Mouse (Mus musculus) 3T3-L1 (cell line): ENCODE data around the gene Fcho1.

Source experiments
- DNase-seq: peaks from one replicate; pipeline ENCODE4 v3.0.0-alpha.2; 2015; ENCODE audit warnings: low read depth, low spot score

Fcho1 gene

DNA sequence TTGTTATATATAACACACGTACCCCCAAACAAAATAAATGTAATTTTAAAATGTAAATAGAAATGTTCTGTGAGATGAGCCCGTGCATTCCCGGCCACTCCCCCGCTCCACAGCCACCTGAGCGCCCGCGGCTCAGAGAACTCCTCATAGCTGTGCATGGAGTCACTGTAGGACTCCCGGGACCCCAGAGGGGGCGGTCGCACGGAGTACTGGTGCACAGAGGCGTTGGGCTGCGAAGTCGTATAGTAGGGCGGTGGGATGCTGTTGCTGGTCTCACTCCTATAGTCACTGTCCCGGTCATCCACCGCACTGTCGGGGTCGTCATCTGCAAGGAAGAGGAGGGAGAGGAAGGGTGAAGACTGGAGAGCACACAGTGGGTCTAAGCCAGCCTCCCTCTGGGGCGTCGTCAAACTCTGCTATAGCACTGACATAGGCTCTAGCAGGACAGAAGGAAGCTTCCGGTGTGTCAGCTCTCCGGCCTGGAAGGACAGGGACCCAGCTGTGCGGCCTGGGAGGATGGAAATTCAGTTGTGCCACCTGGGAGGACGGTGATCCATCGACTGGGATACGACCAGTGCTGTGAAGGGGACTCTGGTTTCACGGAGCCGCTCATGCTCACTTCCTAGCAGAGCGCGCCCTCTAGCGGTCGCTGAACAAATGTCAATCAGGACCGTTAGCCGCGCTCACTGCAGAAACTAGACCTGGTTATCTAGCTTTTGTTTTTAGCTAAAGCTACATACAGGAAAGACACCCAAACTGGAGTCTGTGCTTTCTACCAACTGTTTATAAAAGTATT lies 65.0 kb downstream of the Fcho1 start:
- DNase-seq: peak; percentile 92

DNA sequence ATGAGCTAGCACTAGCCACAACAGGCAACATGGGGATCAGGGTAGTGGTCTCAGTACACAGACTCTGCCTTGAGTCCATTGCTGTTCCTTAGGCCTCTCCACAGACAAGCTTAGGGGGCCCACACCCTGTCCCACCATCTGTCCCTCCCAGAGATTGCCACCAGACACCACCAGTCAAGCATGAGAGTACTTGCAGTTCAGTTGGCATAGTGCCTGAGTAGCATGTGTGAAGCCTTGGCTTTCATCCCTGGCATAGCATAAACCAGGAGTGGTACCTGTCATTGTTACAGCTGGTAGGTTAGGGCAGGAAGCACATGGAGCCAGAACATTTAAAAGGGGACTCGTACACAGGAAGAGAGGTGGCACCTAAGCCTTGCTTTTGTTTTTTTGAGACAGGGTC lies 65.8 kb downstream of the Fcho1 start:
- no peak for DNase-seq

DNA sequence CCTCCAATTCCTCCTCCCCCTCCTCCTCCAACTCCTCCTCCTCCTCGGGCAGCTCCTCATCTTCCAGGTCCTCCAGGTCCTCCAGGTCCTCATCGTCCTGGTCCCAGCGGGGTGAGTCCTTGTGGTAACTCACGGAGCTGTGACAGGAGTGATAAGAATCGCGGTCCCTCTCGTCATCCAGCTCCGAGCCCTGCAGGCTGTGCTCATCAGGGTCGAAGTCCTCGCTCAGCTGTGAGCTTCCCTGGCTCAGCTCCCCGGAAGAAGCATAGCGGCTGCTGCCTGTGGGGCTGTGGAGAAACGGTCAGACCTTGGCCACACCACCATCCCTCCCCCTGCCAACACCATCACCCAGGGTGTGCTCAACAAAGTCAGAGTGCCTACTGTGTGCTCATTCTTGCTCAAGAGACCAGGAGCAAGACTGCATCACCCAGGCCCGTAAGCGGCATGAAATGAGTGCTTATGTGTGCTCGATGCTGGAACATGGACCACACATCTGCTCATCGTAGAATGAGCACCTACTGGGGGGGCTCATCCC lies 66.9 kb downstream of the Fcho1 start:
- DNase-seq: no peak
